Mouse (Mus musculus) spleen, adult 18-20 months (tissue): ENCODE data around the gene Ttf2.

ENCODE experiments used
- DNase-seq, 2 experiments: peaks; one replicate each; pipeline ENCODE4 v3.0.0; 2022; ENCODE audit warnings: mixed read lengths in 2 of 2

Ttf2 gene

DNA sequence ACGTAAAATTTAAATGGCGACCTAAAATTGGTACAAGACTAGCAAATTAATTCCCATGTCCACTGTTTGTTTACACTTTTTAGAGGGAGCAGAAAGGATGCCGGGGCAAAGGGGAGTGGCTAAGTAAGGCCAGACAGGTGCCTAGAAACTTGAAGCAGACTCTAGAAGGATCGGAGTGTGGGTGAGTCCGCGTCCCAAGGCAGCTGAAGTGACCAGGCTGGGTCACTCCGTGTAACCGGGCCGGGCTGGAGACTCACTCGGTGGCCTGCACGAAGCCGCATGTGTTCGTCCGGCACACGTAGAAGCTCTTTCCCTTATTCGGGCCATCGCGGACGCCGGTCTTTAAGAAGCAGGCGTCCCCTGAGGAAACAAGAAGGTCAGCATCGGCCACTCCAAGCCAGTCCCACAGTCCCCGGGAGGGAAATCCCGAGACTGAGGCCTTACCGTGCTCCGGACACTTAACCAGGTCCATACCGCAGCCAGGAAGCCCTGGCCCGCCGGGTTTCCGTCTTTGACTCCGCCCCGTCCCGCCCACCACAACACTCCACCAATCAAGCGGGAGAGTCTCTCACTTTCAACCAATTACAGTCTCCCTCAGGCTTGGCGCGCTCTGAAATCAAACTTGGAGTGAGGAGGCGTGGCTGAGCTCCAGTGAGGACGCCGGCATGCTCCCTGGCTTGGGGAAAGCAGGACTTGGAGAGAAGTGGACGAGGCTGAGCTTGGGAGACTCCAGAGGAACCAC lies at the start of gene Ttf2:
Gene Ttf2 (minus strand): TSS at position 488 of the 742 bp plus-strand sequence.
- peak; percentile 83 to 93 for DNase-seq

DNA sequence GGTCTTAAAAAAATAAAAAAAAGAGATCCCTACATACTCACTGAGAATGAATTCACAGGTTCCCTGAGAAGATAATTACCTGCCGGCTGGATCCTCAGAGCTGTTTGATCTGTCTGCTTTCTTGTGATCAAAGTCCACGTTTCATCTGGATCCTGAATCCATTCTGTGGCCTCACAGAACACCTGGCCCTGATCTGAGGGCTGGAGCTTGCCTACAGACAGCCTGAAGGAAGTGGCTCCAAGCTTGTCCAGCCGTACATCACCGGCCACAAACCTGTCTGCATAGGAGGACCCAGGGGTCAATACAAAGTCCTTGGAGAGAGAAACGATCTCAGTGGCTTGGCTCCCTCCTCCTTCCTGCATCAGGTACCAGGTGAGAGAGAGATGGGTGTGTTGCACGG lies 49.0 kb upstream of the Ttf2 start:
- DNase-seq: no peak

DNA sequence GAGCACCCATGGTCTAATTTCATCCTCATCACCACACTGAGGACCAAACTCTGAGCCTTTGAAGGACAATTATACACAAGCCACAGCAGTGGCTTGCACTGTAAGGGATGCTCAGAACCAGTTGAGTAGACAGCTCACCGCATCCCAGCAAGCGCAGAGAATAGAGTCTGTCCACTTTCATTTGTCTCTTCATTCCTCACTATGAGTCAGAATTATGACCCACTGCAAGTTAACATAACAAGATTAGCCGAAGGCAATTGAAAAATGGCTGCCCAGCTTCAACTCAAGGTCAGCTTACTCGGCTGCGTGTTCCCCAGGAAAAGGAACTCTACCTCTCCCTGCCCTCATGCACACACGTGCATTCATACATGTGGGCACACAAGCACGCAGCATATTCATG lies 46.6 kb upstream of the Ttf2 start:
- DNase-seq: no peak

DNA sequence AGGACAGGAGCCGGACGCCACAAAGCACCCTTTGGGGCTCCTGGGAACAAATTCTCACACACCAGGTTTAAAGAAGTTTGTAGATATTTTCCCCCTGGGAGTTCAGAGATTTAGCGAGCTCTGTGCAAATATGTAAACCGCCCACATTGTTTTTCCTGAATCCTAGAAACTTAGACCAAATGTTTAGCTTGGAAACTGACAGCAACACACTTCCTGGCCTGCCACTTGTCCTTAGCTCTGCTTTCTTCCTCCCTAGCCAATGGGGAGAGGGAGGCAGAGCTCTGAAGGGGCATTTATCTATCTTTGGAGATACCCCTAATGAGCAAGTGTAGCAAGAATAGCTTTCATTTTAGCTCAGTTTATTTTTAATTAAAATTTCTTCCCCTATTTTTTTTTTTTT lies 45.8 kb upstream of the Ttf2 start:
- no peak for DNase-seq

DNA sequence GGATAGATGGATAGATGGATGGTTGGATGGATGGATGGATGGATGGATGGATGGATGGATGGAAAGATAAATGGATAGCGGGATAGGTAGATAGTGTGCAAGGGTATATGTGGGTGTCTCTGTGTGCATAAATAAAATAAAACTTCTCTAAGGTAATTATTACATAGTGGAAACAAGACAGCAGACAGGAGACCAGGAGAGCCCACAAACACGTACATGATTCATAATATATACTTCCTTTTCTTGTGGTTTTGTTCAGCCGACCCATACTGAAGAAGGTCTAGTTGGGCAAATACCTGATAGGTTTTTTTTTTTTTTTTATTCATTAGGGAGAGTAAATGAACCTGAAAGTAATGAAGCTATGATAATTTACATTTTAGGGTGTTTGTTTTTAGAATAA lies 44.1 kb upstream of the Ttf2 start:
- no peak for DNase-seq

DNA sequence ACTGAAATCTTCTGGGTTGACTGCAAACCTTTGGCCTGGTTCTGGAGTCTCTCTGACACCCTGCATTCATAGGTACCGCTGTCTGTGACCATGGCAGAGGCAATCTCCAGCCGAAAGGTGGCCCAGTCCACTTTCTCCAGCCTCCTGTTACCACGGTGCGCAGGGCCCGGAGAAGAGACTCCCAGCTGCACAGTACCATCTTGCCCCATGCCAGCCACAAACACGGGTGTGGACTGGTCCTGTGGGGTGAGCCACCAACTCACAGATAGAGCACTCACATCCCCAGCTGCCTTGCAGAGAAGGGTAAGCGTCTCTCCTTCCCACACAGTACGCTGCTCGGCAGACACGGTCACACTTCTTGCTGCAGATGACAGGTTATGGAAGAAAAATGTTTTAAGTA lies 43.5 kb upstream of the Ttf2 start:
- DNase-seq: no peak

DNA sequence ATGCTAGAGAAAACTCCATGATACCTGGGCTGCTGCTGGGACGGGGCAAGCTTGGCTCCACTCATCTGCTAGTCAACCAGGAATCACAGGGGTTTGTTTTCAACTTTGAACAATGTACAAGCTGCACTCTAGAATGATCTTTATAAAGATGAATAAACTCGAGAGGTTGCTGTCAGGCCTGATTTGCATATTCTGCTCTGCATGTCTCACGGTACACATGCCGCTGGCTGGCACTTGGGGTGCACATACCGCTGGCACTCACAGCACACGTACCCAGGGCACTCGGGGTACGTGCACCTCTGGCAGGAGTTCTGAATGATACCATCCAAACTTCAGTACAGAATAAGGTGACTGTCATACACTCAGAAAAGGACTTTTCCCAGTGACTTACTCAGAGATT lies 43.1 kb upstream of the Ttf2 start:
- no peak for DNase-seq

DNA sequence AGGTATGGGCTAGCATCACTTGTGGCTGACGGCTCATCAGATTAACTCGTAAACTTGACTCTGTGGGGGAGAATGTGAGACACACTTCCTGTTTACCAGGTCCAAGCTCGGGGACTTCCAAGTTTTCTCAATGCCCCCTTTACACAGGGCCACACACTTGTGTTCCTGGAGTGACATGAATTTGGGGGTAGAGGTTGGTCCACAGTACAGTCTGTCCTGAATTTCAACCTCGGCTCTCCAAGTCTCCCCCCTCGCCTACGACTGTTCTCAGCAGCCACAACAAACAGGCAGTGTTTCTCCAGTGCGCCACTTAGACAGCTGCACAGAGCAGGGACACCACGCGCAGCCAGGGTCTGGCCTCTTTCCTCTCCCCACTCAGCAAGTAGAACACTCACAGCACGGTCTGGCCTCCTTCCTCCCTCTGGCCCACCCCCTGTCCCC lies 42.7 kb upstream of the Ttf2 start:
- no peak for DNase-seq

DNA sequence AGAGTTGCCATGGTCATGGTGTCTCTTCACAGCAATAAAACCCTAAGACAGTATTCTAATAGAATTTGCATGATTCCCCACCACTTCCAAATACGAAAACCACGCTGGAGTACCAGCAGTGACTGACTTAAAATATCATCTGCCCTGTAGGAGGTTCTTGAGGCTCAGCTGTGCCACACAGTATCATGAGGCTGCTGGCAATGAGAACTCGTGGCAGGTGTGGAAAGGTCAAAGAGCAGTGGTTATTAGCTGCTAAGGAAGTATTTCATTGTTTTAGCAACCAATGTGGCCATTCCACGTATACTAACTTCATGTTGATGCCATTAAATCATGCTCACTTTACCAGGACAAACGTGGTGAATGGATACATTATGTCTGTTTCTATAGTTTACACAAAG lies 41.7 kb upstream of the Ttf2 start:
- DNase-seq: no peak

DNA sequence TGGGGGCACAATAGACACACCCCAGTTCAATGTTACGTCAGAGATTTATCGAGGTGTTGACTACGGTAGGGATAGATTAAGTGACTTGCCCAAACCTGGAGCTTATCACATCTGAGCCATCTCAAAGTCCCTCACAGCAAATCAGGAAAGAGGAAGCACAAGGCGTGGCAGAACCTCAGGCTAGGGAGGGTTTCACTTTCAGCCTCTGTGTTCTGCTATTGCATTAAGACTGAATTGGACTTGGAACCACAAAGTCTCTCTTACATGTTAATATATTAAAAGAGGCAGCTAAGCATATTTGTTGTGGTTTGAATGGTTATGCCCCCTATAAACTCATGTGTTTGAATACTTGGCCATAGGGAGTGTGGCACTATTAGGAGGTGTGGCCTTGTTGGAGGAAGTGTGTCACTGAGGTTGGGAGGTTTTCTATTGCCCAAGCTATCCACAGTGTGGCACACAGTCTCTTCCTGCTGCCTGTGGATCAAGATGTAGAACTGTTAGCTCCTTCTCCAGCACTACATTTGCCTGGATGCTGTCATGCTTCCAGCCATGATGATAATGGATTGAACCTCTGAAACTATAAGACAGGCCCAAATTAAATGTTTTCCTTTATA lies 41.2 kb upstream of the Ttf2 start:
- DNase-seq: no peak

DNA sequence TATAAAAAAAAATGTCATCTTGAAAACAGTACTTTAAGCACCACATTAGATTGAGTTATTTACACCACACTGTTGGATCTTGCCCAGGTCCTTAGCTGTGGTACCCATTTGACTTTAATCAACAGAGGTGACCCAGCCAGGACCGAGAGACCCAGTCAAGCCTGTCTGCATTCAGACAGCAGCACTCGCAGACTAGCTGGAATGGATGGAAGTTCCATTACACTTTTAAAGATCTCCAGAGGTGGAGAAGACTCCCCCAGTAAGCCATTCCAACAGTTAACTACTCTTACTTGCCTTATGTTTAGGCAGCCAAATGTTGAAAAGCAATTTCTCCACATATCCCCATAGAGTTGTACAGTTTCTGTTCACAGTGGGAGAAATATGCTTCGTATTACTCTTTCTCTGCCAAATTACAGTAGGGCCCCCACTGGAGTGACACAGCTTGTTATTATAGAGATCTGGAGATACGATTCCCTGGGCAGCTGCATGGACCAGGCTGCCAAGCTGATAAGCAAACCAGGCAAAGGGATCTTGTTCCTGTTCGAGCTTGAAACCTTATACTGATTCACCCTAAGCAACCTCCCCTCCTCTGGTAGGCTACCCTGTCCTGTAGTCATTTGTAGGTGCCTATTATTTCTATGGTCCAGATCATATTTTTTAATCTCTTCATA lies 37.8 kb upstream of the Ttf2 start:
- DNase-seq: no peak

DNA sequence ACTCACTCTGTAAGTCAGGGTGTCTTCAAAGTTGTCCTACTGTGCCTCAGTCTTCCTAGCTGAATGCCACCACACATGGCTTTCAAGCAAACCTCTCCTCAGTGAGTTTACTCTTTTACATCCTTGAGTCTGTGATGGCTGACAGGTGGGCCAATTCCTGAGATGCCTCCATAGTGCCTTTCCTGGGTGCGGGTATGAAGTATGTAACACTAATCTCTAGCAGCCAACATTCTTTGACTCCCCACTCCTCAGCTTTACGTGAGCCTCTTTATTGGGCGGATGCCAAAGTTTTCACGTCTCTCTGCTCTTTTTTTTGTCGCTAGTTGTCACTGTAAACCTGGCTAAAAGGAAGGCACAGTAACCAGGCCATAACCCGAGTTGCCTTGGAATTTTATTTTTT lies 35.9 kb upstream of the Ttf2 start:
- no peak for DNase-seq

DNA sequence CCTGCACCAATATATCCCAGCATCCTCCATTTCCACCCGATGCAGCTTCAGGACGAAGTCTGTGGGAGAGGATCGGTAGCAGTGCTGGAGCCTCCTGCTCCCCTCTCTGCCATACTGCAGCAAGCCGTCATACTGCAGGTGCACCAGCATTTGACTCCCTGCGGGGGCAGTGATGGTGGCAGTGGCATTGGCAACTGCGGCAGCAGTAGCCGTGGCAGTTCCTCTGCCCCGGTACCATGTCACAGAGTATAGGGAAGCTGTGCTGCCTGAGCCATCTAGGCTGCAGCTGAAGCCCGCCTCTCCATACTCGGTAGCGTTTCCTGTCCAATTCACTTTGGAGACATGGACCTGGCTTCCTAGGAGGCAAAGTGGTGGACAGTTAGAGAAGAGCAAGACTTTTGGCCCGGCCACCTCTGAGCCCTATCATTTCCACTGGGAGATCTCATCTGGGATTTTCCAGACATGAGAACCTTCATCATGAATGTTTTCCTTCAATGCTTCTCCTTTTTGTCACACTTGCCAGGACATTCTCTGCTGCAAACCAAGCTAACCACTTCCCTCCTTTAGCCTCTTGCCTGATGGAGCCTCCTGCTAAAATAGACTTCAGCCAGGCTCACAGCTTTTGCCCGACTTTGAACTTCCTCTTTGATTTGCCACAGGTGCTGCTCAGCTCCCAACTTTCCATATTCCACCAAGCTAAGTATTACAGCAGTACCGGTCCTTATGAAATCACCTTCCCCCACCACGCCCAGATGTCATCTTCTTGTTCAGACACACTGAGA lies 34.3 kb upstream of the Ttf2 start:
- DNase-seq: no peak

DNA sequence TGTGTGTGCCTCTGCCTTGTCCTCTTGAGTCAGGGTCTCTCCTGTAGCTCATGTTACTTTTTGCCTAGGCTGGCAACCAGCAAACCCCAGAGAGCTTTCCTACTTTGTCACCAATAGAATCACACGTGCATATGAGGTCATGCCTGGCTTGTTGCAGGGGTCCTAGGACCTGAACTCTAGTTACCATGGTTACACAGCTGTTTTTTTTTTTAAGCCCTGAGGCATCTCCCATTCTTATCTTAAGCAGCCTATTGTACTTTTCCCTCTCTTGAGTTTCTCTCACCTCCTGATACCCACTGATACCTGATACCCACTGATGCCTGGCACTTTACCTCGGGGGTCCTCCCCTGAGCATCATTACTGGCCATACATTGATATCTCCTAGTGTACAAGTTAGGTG lies 30.3 kb upstream of the Ttf2 start:
- DNase-seq: no peak

DNA sequence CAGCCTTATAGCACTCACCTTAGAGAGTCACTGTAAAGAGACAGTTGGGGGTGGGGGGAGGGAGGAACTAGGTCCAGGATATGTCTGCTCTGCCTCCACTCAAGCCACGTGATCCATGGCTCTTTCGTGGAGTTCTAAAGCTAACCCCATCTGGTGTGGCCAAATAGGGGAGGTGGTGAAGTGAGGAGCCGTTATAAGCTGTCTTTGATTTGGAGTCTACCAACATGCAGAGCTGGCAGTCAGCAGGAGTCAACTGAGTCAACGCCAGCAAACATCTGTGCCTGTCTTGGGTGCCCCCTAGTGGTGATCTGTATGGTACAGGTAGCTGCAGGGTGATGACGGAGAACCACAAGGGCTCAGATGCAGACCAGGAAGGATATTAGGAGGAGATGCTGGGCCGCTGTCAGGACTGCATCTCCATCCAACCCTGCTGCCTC lies 29.5 kb upstream of the Ttf2 start:
- DNase-seq: peak; percentile 37 to 71

DNA sequence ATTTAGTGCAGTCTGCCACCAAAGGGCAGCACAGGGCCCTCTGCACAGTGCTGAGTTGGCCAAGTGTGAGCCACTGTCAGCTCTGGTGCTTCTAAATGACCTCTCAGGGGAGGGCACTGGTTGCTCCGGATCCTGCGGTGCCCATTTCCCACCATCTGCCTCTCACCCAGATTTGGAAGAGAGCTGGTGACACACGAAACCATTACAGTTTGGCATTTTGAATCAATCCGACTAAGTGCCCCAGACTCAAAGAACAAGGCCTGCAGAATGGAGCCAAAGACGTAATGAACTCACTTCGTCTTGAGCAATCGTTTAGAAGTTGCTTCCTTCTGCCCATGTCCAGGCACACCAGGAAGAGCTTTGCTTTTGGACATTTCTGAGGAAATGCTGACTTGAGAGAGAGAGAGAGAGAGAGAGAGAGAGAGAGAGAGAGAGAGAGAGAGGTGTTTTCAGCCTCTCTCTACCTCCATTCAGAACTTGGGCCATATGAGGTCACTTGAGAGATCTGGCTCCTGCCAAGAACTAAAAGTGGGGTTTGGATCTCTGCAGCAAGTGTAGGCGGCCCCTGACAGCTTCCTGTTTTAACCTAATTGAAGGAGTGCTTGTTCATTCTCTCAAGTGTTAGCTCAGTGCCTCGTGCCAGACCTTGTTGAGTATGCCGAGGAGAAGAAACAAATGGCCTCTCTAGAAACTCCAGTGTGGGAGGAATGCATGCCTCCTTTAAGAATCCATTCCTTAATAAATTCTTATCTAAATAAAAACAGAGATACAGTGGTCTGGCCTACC lies 28.5 kb upstream of the Ttf2 start:
- no peak for DNase-seq

DNA sequence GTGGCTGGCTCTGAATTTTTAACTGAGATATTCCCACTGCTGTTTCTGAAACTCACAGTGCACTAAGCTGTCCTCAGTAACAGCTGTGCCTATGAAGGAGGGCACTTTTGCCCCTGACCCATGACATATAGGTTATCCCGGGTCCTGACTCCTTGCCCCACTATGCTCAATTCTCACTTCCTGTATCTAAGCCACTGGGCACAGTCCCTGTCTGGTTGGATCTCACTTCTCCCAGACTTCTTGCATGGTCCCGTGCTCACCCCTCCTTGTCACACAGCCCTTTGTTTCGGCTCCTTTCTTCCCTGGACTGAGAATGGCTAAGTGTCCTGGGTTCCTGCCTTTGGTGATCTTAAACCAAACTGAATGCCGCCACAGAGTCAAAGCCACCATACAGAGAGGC lies 24.8 kb upstream of the Ttf2 start:
- no peak for DNase-seq

DNA sequence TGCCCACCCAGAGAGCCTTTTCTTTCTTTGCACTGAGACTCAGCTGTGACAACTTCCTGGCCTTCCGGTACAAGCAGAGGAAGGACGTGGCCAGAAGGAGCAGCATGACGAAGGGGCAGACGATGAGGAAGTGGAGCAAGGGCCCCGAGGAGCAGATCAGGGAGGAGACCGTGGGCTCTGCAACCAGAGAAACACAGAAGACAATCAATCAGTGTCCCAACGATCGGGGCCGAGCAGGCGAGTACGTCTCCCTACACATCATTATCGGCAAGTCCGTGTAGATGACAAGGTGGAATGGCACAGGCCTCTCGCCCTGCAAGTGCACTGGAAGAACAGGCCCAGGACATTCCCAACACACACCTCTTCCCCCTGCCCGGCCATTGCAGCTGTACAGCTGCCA lies 24.3 kb upstream of the Ttf2 start:
- DNase-seq: peak in 1 of 2 experiments; percentile 21

DNA sequence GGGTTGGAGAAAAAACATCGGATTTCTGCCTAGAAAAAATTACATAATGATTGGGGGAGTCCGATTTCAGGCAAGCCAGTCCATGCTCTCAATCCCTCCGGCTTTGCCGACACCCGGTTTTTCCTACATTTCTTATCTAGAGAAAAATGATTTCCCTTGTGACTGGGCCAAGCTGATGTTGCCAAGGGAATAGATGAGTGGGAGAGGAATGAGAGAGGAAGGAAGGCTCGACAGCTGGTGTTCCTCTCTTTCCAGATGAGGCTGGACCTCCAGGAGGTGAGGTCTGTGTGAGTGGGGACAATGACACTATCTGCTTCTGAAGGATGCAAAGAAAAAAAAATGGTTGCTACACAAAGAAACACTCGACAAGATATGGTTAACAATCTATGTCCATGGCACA lies 23.7 kb upstream of the Ttf2 start:
- no peak for DNase-seq

DNA sequence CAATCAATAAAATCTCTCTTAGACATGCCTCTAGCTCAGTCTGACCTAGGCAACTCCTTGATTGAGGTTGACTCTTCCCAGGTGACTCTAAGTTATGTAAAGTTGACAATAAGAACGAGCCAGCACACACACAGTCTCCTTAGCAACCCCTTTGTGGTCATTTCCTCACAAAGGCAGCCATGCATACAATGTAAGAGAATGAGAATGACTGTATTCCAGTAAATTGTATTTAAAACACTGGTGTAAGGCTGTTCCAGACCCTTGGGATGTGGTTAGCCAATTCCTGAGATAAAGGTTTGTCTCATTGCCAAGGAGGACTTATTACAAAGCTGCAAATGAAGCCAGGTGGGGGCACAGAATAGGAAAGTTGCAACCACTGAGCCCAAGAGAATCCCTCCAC lies 20.8 kb upstream of the Ttf2 start:
- no peak for DNase-seq

DNA sequence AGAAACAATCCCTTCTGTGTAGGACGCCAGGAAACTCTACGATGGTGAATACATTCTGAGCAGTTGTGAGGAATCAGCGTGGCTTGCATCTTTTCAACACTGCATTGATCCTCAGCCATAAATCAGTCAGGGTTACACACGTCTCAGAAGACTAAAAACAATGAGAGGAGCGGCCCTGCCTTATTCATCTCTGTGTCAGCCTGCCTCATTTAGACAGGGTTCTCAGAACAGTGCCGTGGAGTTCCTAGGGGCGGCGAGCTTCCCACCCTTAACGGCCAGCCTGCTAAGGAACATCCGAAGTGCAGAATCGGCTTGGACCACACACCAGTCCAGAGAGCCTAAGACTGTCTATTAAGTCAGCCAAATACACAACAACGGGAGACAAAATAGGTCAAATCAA lies 20.0 kb upstream of the Ttf2 start:
- DNase-seq: no peak

DNA sequence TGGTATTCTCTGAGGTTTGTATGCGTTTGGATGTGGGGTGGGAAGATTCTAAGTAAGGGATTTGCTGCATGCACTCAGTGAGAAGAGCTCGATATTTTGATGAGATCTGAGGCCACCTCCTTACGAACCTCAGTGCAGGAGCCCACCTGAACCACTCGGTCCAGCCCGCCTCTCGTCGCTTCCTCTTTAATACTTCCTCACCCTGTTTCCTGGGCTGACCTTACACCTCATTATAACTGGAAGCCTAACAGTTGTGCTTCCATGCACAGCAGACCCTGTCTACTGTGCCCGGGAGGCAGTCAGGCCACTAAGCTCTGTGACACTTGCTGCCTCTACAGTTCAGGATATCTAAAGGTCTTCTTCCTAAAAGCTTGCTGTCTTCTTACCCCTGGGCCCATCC lies 9.8 kb upstream of the Ttf2 start:
- no peak for DNase-seq

DNA sequence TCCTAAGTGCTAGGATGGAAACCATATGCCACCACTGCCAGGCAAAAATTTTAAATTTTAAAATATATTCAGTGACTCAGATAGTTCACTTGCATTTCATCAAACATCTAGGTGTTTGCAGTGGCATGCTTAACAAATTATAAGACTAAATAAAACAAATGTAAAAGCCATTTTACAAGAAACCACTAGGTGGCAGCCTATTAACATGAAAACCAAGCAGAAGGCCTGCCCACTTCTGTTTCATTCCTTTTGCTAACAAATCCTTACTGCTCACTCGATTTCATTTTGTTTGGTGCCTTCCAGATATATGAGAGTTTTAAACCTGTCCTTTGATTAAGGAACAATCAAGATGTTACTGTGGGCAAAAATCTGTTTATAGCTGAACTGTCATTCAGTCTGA lies 4.4 kb upstream of the Ttf2 start:
- DNase-seq: no peak
